10 mouse cellular contexts compared by ENCODE assay signal in the genomic region with DNA sequence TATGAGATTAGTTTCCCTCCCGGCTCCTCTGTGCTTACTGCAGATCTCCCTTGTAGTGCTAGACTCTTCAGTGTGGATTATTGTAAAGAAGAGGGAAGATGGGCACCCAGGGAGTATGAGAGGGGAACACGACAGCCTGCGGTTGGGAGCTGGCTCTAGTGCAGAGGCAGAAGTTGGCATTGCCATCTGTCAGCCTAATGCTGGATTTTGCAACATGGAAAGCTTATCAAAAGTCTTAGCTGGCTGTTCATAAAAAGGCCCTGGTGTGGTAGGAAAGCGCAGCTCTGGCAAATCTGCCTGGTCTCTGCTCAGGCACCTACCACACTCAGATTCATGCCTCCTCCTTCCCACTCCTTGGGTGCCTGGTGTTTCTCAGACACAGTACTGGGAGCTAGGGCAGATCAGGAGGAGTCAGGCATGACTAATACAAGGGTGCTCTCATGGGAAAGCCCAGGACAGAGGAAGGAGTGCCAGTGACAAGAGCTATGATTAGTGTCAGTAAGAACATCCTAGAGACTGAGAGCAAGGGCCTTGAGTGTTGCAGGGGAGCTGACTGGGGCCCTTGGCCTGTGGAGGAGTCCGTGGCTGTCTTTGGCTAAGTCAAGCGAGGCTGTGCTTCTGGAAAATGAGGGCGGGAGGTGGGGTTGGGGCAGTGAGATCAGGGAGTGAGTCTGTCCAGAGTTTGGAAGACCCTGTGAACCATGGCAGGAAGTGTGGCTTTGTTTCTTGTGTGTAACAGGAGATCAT.
A peak's percentile ranks its signal among the peaks of the same experiment; 100 is the strongest.
DNase-seq lines count a peak whose midpoint lies in the region; ATAC-seq and TF ChIP-seq lines count a peak whose summit lies in the region.
"Had no signal": no experiment of that assay in that cellular context is flagged by ENCODE, and none has a peak within 500 bp of the region (broad histone marks: within the 10 kb centered on the region; RNA-seq: fewer than 3 reads in every experiment).

No protein-coding gene starts in this region.

- peak overlapping the region; percentile 40 for H3K27ac ChIP-seq in embryonic facial prominence, embryonic 13.5 days
- peak overlapping the region; percentile 46 for H3K27ac ChIP-seq in neural tube, embryonic 14.5 days (ENCODE audit: low read depth, low read length)
- no peak overlapping the region for H3K27ac ChIP-seq in cerebellum, adult 2 months (ENCODE audit: insufficient read depth, low read length)

- TF ChIP-seq CTCF in cerebellum, adult 2 months (IDR thresholded peaks at IDR 0.05; ENCODE audit: borderline replicate concordance, insufficient read depth, low read depth, low read length): no peak

- peaks cover 20% of the 10 kb centered on the region for H3K36me3 ChIP-seq in embryonic facial prominence, embryonic 13.5 days
- no peaks in the 10 kb centered on the region for H3K36me3 ChIP-seq in neural tube, embryonic 14.5 days (ENCODE audit: control insufficient read depth, insufficient read depth, low read length)

- H3K4me1 ChIP-seq in embryonic facial prominence, embryonic 13.5 days: peaks cover 51% of the 10 kb centered on the region
- H3K4me1 ChIP-seq in neural tube, embryonic 14.5 days (ENCODE audit: control insufficient read depth, insufficient read depth, low read length): peaks cover 24% of the 10 kb centered on the region
- H3K4me1 ChIP-seq in cerebellum, adult 2 months (ENCODE audit: control insufficient read depth, insufficient read depth, low read length): peaks cover 4% of the 10 kb centered on the region

- no peaks in the 10 kb centered on the region for H3K9me3 ChIP-seq in embryonic facial prominence, embryonic 13.5 days
- no peaks in the 10 kb centered on the region for H3K9me3 ChIP-seq in neural tube, embryonic 14.5 days (ENCODE audit: control insufficient read depth, low read length)

- H3K4me3 ChIP-seq in embryonic facial prominence, embryonic 13.5 days: no peak overlapping the region
- H3K4me3 ChIP-seq in neural tube, embryonic 14.5 days (ENCODE audit: low read depth, low read length): no peak overlapping the region
- H3K4me3 ChIP-seq in cerebellum, adult 2 months (replicated peaks; ENCODE audit: insufficient read depth, low read depth, low read length): no peak overlapping the region

- TF ChIP-seq POLR2A in cerebellum, adult 2 months (IDR thresholded peaks at IDR 0.05; ENCODE audit: borderline replicate concordance, insufficient read depth, low read length): no peak

- WGBS in embryonic facial prominence, embryonic 13.5 days: 62% methylated on average over 7 of the region's 7 CpGs
- 69% methylated on average over 7 of the region's 7 CpGs for WGBS in neural tube, embryonic 14.5 days
- 78% methylated on average over 7 of the region's 7 CpGs for WGBS in cerebellum, adult 2 months

- H3K9ac ChIP-seq in embryonic facial prominence, embryonic 13.5 days: no peak overlapping the region
- no peak overlapping the region for H3K9ac ChIP-seq in neural tube, embryonic 14.5 days (replicated peaks; ENCODE audit: low read depth, low read length)
- H3K9ac ChIP-seq: liver, postnatal 0 days had no signal

- peak; percentile 32 to 63 for DNase-seq in frontal cortex, adult 2 months (ENCODE audit: extremely low spot score in 1 of 2, low spot score in 1 of 2)
- no peak for DNase-seq in frontal cortex, postnatal 10 days (ENCODE audit: low spot score in 2 of 2)
- DNase-seq in layer of hippocampus, adult 8-10 months (ENCODE audit: low spot score in 2 of 2): peak; percentile 25 to 48
- no peak for DNase-seq in layer of hippocampus, postnatal 36 days
- DNase-seq in cerebellum, adult 2 months: no peak
- no peak for DNase-seq in B cell, adult 2 months
- DNase-seq: kidney, adult 11 months; liver, postnatal 0 days had no signal

- H3K27me3 ChIP-seq in embryonic facial prominence, embryonic 13.5 days: no peaks in the 10 kb centered on the region
- H3K27me3 ChIP-seq in neural tube, embryonic 14.5 days (ENCODE audit: control insufficient read depth, insufficient read depth, low read length): no peaks in the 10 kb centered on the region
- no peaks in the 10 kb centered on the region for H3K27me3 ChIP-seq in cerebellum, adult 2 months (ENCODE audit: control insufficient read depth, insufficient read depth, low read length)

- no peak for ATAC-seq in embryonic facial prominence, embryonic 13.5 days (ENCODE audit: insufficient number of reproducible peaks, insufficient read depth, low FRiP score, low TSS enrichment, low read depth)
- ATAC-seq in neural tube, embryonic 14.5 days (ENCODE audit: low read depth): no peak
- ATAC-seq: liver, postnatal 0 days had no signal

- no peak overlapping the region for H3K4me2 ChIP-seq in embryonic facial prominence, embryonic 13.5 days
- H3K4me2 ChIP-seq in neural tube, embryonic 14.5 days (ENCODE audit: low read depth, low read length): no peak overlapping the region

Comparison
In these comparisons a context has a peak if more than half of its experiments do, and no peak if none do; other contexts are left out.
1. DNase-seq: peak in frontal cortex, adult 2 months (2 of 2) and layer of hippocampus, adult 8-10 months (2 of 2); none in frontal cortex, postnatal 10 days (0 of 2), layer of hippocampus, postnatal 36 days (0 of 2), cerebellum, adult 2 months (0 of 2) and B cell, adult 2 months (0 of 2).